Mouse (Mus musculus) lung, postnatal 14 days (tissue): ENCODE data around the gene Cma1.
"Not testable (repeated sequence)": the region's sequence is repeated elsewhere in the genome, so short reads cannot be mapped to it uniquely, and the experiment has no call there.

Source experiments
- DNase-seq: peaks from one replicate; pipeline ENCODE4 v3.0.0; 2021

The Cma1 gene

DNA sequence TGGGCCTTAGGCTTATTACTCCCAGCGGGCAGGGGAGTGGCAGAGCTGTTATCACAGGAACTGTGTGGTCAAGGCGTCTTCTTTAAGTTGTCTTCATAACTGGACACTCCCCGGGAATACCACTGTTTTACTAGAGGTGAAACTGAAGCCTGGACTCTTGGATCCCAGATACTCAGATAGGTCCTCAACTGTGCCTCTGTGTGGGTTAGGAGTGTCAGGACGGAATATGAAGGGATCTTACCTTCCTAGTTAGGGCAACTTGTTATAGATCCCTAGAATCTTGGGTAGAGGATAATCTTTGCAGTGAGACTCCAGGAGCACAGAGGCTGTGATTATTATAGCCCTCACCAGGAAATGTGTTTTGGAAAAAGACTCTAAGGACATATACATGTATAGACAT, at the start of gene Cma1:
Gene Cma1, minus strand, starts transcription at position 101 of the 400 bp plus-strand sequence.
- DNase-seq: no peak

DNA sequence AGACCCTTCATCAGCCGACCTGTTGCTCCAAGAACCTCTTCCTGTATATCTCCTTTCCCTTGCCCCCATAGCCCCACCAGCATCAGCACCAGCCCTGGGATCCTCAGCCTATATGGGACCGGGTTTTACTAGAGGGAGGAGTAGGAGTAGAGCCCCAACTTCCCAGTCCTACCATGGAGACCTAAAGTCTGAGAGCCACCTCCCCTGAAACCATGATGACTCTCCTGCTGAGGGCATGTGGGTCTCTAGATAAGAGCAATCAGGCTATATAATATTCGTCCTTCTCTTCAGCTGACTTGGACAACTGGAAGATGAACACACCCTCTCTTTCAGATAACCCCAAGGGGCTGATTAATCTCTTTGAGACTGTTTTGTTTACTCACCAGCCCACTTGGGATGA, 43.0 kb upstream of the Cma1 start:
- not testable (repeated sequence) for DNase-seq

DNA sequence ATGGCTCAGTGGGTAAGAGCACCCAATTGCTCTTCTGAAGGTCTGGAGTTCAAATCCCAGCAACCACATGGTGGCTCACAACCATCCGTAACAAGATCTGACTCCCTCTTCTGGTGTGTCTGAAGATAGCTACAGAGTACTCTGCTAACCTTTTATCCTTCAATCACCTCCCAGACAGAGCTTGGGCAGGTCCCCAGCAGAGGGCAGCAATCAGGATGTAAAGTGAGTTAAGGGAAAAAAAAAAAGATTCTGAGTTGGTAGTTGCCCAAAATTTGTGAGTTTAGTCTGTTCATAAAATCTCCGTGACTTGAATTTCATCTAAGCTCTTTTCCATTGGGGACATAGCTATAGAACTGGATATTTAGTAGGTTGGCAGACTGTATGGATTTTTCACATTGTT, 19.4 kb upstream of the Cma1 start:
- not testable (repeated sequence) for DNase-seq

DNA sequence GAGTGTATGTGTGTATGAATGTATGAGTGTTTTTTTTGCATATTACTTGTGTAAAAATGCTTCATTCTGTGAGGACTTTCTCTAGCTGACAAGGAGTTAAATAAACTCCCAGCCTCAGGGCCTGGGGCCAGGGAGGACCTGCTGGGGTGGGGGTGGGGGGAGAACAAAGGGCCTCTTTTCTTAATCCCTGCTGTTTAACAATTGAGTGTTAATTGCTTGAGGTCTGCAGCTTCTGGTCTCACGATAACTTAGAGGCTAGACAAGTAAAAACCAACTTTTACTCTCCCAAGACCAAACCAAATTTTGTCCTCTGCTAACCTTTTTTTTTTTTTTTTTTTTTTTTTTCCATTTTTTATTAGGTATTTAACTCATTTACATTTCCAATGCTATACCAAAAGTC, 18.8 kb upstream of the Cma1 start:
- no peak for DNase-seq

DNA sequence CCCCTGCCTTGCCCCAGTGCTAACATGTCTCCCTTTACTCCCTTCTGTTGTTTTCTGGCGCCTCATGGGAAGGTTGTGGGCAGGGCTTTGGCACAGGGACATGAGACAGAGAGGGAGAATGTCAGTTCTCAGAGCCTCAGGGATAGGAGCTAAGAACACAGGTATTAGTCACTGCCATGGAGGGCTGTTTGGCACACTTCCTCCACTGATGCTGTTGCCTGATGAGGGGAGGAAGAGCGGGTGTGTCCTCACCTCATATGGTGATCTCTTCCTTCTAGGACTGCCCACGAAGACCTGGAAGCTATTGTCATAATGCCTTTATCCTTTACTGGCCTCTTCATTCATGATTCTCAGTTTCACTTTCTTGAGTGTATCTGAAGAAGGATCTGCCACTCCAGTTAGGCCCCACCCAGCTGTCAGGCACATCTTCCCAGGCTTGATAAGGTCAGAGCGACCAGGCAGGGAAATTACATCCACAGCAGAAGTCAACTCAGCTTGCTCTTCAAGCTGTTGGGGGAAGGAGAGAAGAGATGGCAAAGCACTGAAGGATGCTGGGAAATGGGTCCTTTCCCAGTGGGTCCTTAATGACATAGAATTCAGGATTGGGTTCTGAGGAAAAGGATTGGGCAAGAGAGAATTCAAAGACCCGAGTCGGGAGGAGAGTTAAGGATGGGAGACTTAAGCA, 6.0 kb upstream of the Cma1 start, which contains the start of gene Cma2:
Gene Cma2, plus strand, starts transcription at position 635 of the 685 bp plus-strand sequence.
- no peak for DNase-seq

DNA sequence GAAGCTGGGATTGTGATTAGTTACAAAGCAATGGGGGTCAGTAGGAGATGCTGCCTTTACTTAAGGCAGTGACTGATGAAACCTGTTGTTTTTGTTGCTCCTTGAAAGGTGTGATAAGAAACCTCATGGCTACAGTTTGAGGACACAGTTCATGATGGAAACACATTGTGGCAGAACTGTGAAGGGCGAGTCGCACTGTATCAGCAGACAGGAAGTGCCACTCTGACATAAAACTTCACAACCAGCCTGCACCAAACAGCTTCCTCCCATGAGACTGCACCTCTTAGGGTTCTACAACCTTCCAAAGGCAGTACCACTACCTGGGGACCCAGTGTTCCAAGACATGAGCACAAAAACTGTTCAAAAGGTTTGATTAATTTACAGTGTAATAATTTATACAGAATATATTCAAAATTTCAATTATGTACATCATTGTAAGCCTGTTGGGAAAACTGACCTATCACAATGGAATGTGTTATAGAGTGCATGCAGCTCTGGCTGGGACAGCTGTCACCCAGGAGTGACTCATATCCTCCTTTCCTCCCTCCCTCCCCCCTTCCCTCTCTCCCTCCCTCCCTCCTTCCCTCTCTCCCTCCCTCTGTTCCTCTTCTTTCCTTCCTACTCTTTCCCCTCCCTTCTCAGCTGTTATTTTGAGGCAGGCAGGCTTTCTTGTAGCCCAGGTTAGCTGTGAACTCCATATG, 1.9 kb upstream of the Cma1 start:
- DNase-seq: no peak

DNA sequence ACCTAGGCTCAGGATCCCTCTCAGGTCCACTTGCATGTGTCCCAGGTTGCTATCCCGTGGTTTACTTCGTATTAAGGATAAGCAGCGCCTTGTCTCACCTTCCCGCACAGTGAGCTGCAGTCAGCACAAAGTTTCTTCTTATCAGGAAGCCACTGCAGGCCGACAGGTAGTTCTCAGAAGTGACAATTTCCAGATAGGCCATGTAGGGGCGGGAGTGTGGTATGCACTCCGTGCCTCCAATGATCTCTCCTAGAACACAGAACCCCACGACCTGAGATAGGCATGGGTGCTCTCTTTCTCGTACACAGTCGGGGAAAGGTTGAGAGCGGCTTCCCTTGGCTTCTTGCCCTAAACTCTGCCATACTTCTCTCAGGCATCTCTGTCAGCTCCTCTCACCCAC, 874 bp downstream of the Cma1 start:
- DNase-seq: no peak

DNA sequence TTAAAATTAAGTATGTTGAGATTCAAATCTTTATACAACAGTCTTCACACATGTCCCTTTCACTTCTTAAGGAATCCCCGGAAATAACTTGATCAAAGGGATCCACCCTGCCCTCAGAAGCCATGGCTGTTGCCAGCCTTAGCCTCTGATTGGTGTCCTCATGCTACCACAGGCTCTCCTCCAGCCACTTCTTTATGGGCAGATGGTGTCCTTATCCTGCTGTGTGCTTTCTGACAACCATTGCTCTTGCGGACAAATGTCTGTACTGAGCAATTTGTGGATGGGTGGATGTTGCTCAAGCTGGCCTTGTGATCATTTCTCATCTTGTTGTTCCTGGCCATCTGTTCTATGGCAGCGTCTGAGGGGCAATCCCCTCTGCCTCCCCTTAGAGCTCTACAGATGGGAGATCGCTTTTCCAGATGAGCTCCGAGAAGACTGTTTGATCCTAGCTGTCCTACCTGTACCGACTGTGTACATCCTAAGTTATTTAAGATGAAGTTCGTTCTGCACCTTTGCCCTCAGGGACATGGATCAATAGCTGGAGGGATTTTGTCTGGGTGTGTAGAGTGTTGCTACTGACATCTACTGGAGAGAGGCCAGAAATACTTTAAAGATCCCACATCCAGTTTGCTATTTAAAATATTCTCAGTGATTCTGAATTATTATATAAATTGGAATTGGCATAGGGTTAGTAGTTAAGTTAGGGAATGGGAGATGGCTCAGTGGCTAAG, 4.2 kb downstream of the Cma1 start:
- DNase-seq: no peak

DNA sequence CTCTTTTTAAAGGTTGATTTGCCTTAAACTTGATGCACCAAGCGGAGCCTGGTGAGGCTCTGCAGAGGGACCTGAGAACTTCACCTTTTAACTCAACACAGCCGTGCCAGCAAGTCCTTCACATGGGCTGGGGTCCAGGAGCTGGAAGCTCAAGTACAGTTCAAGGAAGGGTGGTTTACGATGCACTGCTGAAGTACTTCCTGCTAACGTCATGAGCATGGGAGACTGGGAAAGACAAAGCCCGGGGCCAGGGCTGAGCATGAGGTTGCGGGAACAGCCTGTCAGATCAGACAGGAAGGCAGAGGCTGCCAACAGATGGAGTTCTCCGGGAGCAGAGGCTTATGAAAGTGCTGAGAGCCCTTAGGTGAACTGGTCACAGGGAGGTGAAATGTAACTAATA, 10.9 kb downstream of the Cma1 start:
- peak; percentile 76 for DNase-seq

DNA sequence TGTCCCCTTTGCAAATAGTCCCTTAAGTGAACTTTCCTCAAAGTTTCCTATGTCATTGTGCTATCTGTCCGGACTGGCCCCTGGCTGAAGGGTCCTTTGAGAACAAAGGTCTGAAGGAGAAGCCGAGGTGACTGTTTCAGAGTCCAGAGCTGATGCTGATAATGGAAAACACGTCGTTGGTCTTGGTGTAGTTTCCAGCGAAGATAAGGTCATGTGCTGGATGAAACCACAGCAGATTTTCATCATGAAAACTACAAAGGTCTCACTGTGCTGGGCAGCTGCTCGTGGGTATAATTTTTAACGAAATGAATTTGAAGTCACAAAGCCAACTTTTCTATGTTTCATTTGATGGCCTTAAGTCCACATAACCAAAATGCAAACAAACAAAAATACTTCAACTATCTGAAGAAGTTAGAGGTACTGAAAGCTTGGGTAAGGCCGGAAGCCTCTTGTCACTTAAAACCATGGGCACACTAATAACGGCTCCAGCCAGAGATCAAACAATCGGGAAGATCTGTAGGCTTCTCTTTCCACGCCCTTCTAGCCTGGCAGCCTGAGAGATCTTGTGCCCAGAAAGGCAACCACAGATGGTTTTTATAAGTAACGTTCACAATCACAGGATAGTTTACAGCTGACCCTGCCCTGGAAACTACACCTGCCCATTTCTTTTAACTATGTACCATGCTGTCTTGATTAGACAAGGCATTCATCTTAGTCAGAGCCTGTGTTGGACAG, 15.0 kb downstream of the Cma1 start:
- DNase-seq: no peak

DNA sequence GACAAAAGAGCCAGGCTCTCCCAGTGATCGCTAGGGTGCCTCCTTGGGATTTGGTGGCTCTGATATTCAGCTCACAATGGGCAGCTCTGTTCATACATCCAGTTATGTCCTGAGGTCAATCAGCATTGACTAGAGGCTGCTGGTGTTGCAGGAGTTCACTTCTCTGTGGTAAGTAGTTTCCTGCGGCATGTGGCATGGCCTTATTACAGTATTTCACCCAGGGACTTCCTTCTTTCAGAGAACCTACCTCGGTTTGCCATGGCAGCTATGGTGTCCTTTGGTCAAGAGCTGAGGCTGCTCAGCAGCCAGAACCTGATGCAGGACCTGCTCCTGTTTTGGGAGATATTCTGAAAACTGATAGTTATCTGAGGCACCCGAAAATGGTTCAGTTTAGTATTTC, 17.6 kb downstream of the Cma1 start:
- no peak for DNase-seq

DNA sequence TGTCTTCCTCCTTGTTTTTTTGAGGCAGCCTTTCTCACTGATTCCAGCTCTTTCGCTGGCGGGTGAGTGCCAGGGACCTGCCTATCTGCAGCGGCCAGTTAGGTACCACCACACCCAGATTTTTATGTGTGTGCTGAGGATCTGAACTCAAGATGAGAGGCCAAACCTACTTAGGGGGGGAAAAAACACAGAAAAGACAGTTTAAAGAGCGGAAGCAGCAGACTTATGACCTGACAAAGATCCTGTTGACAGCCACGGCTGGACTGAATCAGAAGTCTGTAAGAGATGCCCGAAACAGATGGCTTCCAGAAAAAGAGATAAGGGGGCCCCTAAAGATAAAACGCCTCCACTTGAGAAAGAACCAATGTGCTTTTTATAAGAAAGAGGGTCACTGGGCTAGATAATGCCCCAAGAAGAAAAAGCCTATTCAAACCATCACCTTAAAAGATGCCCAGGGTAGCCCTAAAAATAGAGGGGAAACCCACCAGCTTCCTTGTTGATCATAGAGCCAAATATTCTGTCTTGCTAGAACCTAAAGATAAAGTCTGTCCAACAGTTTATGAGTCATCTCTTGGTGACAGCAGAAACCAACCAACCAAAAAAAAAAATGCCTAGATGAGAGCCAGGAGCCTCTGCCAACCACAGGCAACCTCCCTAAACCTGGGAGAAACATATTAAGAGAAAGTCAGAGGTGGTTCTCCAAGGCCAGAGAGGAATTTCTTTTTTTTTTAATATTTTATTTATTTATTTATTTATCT, 21.8 kb downstream of the Cma1 start:
- no peak for DNase-seq

DNA sequence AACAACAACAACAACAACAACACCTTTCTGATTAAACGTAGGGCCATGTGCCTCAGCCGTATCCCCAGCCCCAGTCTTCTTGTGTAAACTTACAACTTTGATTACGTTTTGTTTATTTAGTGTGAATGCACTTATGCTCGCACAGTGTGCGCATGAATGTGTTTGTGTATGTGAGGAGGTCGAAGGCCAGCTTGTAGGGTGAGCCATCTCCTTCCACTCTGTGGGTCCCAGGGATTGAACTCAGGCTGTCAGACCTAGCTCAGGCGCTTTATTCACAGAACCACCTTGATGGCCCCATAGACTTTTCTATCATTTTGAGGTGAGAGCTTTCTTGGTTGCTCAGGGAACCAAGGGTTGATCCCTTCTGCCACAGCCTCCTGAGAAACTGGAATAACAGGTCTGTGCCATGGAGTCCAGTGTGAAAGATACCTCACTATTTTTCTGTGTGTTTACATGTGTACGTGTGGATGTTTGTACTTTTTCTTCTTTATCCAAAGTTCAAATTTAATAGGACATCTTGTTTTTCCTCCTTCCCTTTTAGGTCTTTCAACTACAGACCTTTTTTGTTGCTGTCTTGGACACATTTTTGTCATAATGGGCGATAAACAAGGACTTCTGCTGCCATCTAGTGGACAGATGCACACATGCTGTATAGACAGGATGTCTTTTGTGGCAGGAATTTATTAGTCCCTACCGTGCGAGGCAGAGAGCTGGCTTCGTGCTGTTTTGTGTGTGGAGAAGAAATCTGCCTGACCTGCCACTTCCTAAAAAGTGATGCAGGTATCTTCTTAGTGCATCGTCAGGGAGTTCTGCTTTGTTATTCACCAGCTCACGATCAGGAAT, 26.0 kb downstream of the Cma1 start:
- DNase-seq: peak; percentile 87

DNA sequence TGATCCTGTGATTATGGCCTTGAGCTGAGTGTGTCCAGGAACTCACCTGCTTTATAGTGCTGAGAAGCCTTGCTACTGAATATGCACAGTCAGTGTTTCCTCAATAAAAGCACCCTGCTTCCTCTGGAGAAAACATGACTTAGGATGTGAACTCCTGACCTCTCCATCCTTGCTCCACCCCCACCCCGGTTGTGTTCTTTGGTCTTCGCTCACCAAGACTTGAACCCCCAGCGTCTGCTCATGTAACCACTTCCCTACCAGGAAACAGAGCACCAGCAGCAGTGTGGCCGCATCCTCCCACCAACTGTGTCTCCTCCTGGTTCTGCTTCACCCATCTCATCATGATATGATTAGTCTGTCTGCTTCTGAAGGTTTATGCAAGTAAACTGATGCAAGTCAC, 31.1 kb downstream of the Cma1 start:
- no peak for DNase-seq

DNA sequence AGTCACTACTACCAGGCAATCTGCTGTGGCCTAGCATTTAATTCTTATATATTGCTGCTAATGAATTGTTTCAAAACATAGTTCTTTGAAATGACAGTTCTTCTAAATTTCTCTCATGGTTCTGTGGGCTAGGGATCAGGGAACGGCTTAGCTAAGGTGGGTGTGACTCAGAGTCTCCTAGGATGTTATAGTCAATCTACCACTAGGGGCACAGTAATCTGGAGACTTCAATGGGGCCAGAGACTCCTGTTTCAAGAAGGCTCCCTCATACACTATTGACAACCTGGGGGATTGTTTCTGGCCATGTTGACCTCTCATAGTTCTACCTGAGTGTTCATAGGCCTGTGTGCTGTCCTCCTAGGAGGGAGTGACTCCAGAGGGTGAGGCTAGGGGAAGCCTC, 39.0 kb downstream of the Cma1 start:
- no peak for DNase-seq

DNA sequence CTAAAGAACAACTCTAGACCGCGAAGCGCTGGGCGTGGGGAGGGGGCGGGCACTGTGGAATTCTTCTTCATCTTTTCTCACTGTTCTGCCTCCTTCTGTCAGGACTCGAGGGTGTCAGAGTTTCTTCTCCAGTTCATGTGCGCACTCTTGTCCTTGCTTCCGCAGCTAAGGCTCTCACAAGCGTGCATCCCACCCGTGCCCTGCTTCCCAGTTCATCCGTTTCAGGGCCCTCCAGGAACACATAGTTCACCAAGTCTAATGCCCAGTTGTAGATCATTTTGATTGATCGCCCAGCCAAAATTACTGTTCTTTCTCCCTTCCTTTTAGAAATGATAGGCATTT, 44.1 kb downstream of the Cma1 start:
- no peak for DNase-seq

DNA sequence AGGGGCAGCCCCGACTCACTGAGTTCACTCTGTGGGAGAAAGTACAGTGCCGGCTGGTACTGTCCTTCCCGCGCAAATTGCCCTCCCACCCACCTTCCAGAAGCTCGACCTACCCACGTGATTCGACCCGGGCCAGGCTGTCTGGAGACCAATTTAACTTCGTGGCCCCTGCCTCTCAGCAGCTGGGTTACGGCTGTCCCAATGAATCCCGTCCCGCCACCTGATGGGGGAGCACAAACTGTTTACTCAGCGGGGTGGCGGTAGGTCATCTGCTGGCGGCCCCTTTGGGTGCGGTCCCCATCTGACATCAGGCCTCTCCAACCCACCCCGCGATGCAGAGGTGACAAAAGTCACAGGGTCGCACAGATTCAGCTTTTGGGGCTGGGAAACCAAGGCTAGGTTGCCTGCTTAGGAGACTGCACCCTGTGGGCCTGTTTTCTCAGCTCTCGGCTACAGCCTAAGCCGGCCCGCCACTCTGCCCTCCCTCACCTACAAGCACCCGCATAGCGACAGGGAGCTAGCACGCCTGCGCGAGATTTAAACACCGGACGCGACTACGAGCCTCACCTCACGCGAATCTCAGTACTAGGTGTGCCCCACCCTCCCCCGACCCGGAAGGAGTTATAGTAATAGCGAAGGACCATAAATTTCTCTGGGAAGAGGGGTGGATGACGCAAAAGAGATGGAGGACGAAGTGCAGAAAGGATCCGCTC, 44.6 kb downstream of the Cma1 start, which contains the start of gene Sdr39u1:
Gene Sdr39u1, minus strand, starts transcription at position 593 of the 713 bp plus-strand sequence.
- DNase-seq: peak; percentile 83

DNA sequence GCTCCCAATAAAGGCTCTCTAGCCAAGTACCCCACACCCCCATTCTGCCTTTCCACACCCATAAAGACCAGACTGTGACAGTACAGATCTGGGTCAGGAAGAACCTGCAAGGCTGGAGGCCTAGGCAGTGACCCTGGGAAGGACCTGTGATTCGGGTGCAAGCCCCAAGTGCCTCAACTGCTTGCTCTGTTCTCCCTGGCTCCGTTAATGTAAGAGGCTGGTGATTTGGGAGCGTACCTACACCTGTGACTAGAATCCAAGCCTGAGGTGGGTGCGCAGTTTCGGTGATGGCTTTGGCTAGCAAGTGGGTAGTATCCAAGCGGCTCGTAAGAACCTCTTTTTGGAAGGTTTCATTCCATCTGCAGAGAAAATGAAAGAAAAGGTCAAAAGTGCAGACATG, 45.5 kb downstream of the Cma1 start:
- no peak for DNase-seq

DNA sequence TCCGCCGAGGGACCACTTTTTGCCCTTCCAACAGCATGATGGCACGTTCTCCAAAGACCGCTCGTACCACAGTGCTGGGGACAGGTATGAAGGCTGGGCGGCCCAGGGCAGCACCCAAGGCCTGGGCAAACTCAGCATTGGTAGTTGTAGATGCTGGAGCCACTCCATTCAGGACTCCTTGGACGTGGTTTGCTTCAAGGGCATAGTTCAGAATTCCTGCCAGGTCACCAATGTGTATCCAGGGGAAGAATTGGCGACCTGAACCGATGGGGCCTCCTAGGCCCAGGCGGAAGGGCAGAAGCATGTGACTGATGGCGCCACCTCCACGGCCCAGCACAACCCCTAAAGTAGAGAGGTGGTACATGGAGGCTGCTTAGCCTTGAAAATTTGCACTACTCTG, 46.8 kb downstream of the Cma1 start:
- DNase-seq: no peak
